Mouse (Mus musculus) cortical plate, adult 2 months (tissue): Measurements from ENCODE around the gene Tmcc3.
A peak's percentile ranks its signal among the peaks of the same experiment; 100 is the strongest.

ENCODE experiments used
- CTCF ChIP-seq: fragments of 200-500 bp; IDR thresholded peaks from 2 replicates; pipeline ENCODE4 v1.5.1; 2011; ENCODE audit warnings: mild to moderate bottlenecking, control low read depth, low read length; ENCODE audit not compliant: insufficient read depth; ENCODE audit errors: extremely low read depth
- POLR2A ChIP-seq: fragments of 200-500 bp; IDR thresholded peaks from 2 replicates; pipeline ENCODE4 v1.6.1; 2011; ENCODE audit warnings: mild to moderate bottlenecking, low read length, control low read depth; ENCODE audit not compliant: insufficient read depth; ENCODE audit errors: extremely low read depth

DNA sequence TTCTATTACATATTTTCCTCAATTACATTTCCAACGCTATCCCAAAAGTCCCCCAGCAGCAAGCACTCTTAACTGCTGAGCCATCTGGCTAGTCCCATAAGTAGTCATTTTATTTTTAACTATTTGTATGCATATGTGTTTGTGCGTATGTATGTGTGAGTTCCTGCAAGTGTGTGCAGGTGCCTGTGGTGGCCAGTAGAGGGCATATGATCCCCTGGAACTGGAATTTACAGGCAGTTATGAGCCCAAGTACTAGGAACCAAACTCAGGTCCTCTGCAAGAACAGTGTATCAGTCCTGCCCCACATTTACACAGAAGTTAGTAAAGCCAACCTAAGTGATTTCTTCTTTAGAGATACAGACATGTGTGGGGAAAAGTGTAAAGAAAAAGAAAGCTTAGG, 68.3 kb downstream of the Tmcc3 start:
- TF ChIP-seq POLR2A: no peak
- TF ChIP-seq CTCF: 0 out of 2 replicates have a peak, but pooled peaks have one; percentile 9
